Mouse (Mus musculus): ENCODE results near the gene Igfbp5. TPM values are rescaled to one million over a fixed set of nuclear protein-coding genes. Genes with fewer than 3 reads are reported as not detected.

The Igfbp5 gene
- polyA plus RNA-seq (2014; fragmentation: Illumina TruSeq; extraction: RNeasy Lipid Tissue Mini Kit (QIAGEN cat#74804); ENCODE audit: low read depth, low replicate concordance): 53.8 TPM

GRCm38 (mm10) chr1:72874287-72875211, at the start of gene Igfbp5:
Gene Igfbp5, minus strand, starts transcription at chr1:72874884.

GRCm38 (mm10) chr1:72823751-72824706, 50.7 kb downstream of the Igfbp5 start, which contains the start of gene Igfbp2:
Gene Igfbp2, plus strand, starts transcription at chr1:72824503.

Other genes starting within 250 kb of the Igfbp5 start
- not detected for gene Ankar, start 174.3 kb downstream of the Igfbp5 start, polyA plus RNA-seq (2014; fragmentation: Illumina TruSeq; extraction: RNeasy Lipid Tissue Mini Kit (QIAGEN cat#74804); ENCODE audit: low read depth, low replicate concordance)
- gene Rpl37a, start 163.6 kb downstream of the Igfbp5 start, polyA plus RNA-seq (2014; fragmentation: Illumina TruSeq; extraction: RNeasy Lipid Tissue Mini Kit (QIAGEN cat#74804); ENCODE audit: low read depth, low replicate concordance): 44.5 TPM
- not detected for gene Igfbp2, start 50.4 kb downstream of the Igfbp5 start, polyA plus RNA-seq (2014; fragmentation: Illumina TruSeq; extraction: RNeasy Lipid Tissue Mini Kit (QIAGEN cat#74804); ENCODE audit: low read depth, low replicate concordance)
- gene Tnp1, start 141.0 kb upstream of the Igfbp5 start, polyA plus RNA-seq (2014; fragmentation: Illumina TruSeq; extraction: RNeasy Lipid Tissue Mini Kit (QIAGEN cat#74804); ENCODE audit: low read depth, low replicate concordance): not detected

All from sigmoid colon, adult 10 weeks (tissue).